Mouse (Mus musculus) NIH3T3 (cell line): ENCODE measurements around the gene Spout1.

Experiments used
- DNase-seq: peaks from one replicate; pipeline ENCODE4 v3.0.0-alpha.2; 2012; ENCODE audit warnings: low read depth

The Spout1 gene

GRCm38 (mm10) chr2:30130156-30130555 is 48.1 kb downstream of the Spout1 start:
- no peak for DNase-seq

DNA sequence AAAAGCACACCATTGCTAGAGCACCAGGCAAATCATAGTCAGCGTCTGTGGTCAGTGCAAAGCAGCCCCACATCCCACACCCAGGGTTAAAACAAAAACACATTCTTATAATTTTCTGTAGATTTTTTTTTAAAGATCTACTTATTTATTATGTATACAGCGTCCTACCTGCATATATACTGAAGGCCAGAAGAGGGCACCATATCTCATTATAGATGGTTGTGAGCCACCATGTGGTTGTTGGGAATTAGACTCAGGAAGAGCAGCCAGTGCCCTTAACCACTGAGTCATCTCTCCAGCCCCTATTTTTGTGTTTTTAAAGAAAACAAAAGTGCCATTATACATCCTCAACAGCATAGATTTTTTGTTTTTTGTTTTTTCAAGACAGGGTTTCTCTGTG is 49.5 kb downstream of the Spout1 start:
- DNase-seq = peak; percentile 78

- DNase-seq = peak; percentile 97
These were observed 53.6 kb downstream of the Spout1 start, which contains the start of gene Zer1 for GRCm38 (mm10) chr2:30124472-30125274. TSS of gene Zer1 (minus strand) at chr2:30124585.

GRCm38 (mm10) chr2:30123729-30124471 is 54.4 kb downstream of the Spout1 start:
- DNase-seq = no peak
